In the genomic region with DNA sequence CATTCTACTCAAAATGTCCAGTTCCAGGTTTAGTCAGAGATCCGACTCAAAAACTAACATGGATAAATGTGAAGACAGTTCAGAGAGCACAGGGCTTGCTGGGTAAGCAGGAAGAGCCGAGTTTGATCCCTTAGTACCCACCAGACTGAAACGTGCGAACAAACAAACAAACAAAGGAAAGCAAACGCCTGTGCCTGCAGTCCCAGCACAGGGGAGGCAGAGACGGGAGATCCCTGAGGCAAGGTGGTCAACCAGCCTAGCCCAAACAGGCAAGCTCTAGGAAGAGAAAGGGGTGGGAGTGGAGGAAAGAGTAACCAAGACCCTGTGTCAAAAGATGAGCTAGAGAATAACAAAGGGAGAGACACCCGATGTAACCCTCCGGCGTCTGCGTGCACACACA, we compare ENCODE assay signal across 27 mouse cellular contexts.
"Had no signal": no experiment of that assay in that cellular context is flagged by ENCODE, and none has a peak within 500 bp of the region (broad histone marks: within the 10 kb centered on the region; RNA-seq: fewer than 3 reads in every experiment).

No protein-coding gene starts in this region.

- DNase-seq: heart, postnatal 10 days; heart, postnatal 14 days; heart, postnatal 36 days; heart, postnatal 4 days; kidney, postnatal 10 days; kidney, postnatal 14 days; kidney, postnatal 25 days; layer of hippocampus, adult 9-11 months; layer of hippocampus, postnatal 36 days had no signal

- H3K27ac ChIP-seq: heart, embryonic 13.5 days; heart, embryonic 15.5 days; hindbrain, embryonic 10.5 days; hindbrain, embryonic 12.5 days; hindbrain, embryonic 13.5 days; hindbrain, embryonic 14.5 days; hindbrain, embryonic 15.5 days; hindbrain, postnatal 0 days; intestine, embryonic 15.5 days; kidney, embryonic 15.5 days; kidney, postnatal 0 days; layer of hippocampus, adult 2 months had no signal

- H3K36me3 ChIP-seq: heart, embryonic 12.5 days; heart, embryonic 13.5 days; heart, embryonic 15.5 days; hindbrain, embryonic 10.5 days; hindbrain, embryonic 12.5 days; hindbrain, embryonic 13.5 days; hindbrain, embryonic 15.5 days; intestine, embryonic 15.5 days; kidney, embryonic 15.5 days had no signal

- H3K27me3 ChIP-seq: heart, embryonic 12.5 days; heart, embryonic 13.5 days; heart, embryonic 15.5 days; hindbrain, embryonic 12.5 days; hindbrain, embryonic 13.5 days; hindbrain, embryonic 15.5 days; intestine, embryonic 15.5 days; kidney, embryonic 15.5 days had no signal

- H3K9ac ChIP-seq: heart, embryonic 12.5 days; heart, embryonic 13.5 days; heart, embryonic 15.5 days; hindbrain, embryonic 12.5 days; hindbrain, embryonic 13.5 days; hindbrain, embryonic 14.5 days; hindbrain, embryonic 15.5 days; intestine, embryonic 15.5 days; kidney, embryonic 15.5 days had no signal

- H3K4me1 ChIP-seq: heart, embryonic 12.5 days; heart, embryonic 13.5 days; heart, embryonic 15.5 days; hindbrain, embryonic 12.5 days; hindbrain, embryonic 13.5 days; hindbrain, embryonic 15.5 days; intestine, embryonic 15.5 days; kidney, embryonic 15.5 days had no signal

- ATAC-seq: hindbrain, embryonic 16.5 days; hindbrain, postnatal 0 days; inflammation-experienced regulatory T-cells, adult 6 months; intestine, embryonic 15.5 days; intestine, embryonic 16.5 days; intestine, postnatal 0 days had no signal

- H3K9me3 ChIP-seq: heart, embryonic 12.5 days; heart, embryonic 15.5 days; hindbrain, embryonic 12.5 days; hindbrain, embryonic 13.5 days; hindbrain, embryonic 15.5 days; intestine, embryonic 15.5 days; kidney, embryonic 15.5 days had no signal

- H3K4me2 ChIP-seq: heart, embryonic 11.5 days; heart, embryonic 12.5 days; heart, embryonic 13.5 days; heart, embryonic 15.5 days; hindbrain, embryonic 12.5 days; hindbrain, embryonic 13.5 days; hindbrain, embryonic 14.5 days; hindbrain, embryonic 15.5 days; intestine, embryonic 15.5 days; kidney, embryonic 15.5 days had no signal

- H3K4me3 ChIP-seq: heart, embryonic 12.5 days; heart, embryonic 13.5 days; heart, embryonic 15.5 days; hindbrain, embryonic 10.5 days; hindbrain, embryonic 12.5 days; hindbrain, embryonic 13.5 days; hindbrain, embryonic 15.5 days; intestine, embryonic 15.5 days; kidney, embryonic 15.5 days; layer of hippocampus, adult 2 months had no signal
